Comparison of ENCODE assay signal across 15 mouse cellular contexts in genomic region chr5:129489879-129490278, GRCm38 (mm10). TPM values are rescaled to one million over a fixed set of nuclear protein-coding genes. Genes with fewer than 3 reads are reported as not detected.
DNase-seq lines count a peak whose midpoint lies in the region; ATAC-seq lines count a peak whose summit lies in the region.
"Had no signal": no experiment of that assay in that cellular context is flagged by ENCODE, and none has a peak within 500 bp of the region (broad histone marks: within the 10 kb centered on the region; RNA-seq: fewer than 3 reads in every experiment).

No protein-coding gene starts in this region.

- no peak overlapping the region for H3K4me3 ChIP-seq in intestine, embryonic 14.5 days (ENCODE audit: low read depth, low read length)
- H3K4me3 ChIP-seq in intestine, embryonic 16.5 days (ENCODE audit: low read length), result no peak overlapping the region
- H3K4me3 ChIP-seq in hindbrain, embryonic 16.5 days (ENCODE audit: low read length), result no peak overlapping the region
- no peak overlapping the region for H3K4me3 ChIP-seq in neural tube, embryonic 12.5 days
- H3K4me3 ChIP-seq: liver, embryonic 12.5 days; midbrain, embryonic 15.5 days had no signal

- 0 out of 2 replicates have a peak, but pooled peaks cover 3% of the 10 kb centered on the region for H3K9me3 ChIP-seq in intestine, embryonic 14.5 days (ENCODE audit: control insufficient read depth, low read length)
- no peaks in the 10 kb centered on the region for H3K9me3 ChIP-seq in intestine, embryonic 16.5 days (ENCODE audit: control insufficient read depth, low read length)
- no peaks in the 10 kb centered on the region for H3K9me3 ChIP-seq in hindbrain, embryonic 16.5 days (ENCODE audit: control insufficient read depth, low read length)
- no peaks in the 10 kb centered on the region for H3K9me3 ChIP-seq in neural tube, embryonic 12.5 days
- H3K9me3 ChIP-seq: liver, embryonic 12.5 days; midbrain, embryonic 15.5 days had no signal

- H3K36me3 ChIP-seq in intestine, embryonic 14.5 days (ENCODE audit: control insufficient read depth, insufficient read depth, low read length), result no peaks in the 10 kb centered on the region
- H3K36me3 ChIP-seq in intestine, embryonic 16.5 days (ENCODE audit: control insufficient read depth, insufficient read depth, low read length), result no peaks in the 10 kb centered on the region
- H3K36me3 ChIP-seq in hindbrain, embryonic 16.5 days (ENCODE audit: control insufficient read depth, insufficient read depth, low read length), result no peaks in the 10 kb centered on the region
- H3K36me3 ChIP-seq in neural tube, embryonic 12.5 days, result no peaks in the 10 kb centered on the region
- H3K36me3 ChIP-seq: liver, embryonic 12.5 days; midbrain, embryonic 15.5 days had no signal

- H3K27me3 ChIP-seq in intestine, embryonic 14.5 days (replicated peaks; ENCODE audit: control insufficient read depth, insufficient read depth, low read length), result no peaks in the 10 kb centered on the region
- H3K27me3 ChIP-seq in intestine, embryonic 16.5 days (replicated peaks; ENCODE audit: control insufficient read depth, insufficient read depth, low read length), result no peaks in the 10 kb centered on the region
- no peaks in the 10 kb centered on the region for H3K27me3 ChIP-seq in hindbrain, embryonic 16.5 days (replicated peaks; ENCODE audit: control insufficient read depth, insufficient read depth, low read length)
- H3K27me3 ChIP-seq in neural tube, embryonic 12.5 days (replicated peaks), result no peaks in the 10 kb centered on the region
- H3K27me3 ChIP-seq: midbrain, embryonic 15.5 days had no signal

- 22% methylated on average over 10 of the region's 10 CpGs for WGBS in intestine, embryonic 14.5 days
- 25% methylated on average over 10 of the region's 10 CpGs for WGBS in intestine, embryonic 16.5 days
- WGBS in hindbrain, embryonic 16.5 days, result 35% methylated on average over 10 of the region's 10 CpGs
- WGBS in neural tube, embryonic 12.5 days, result 12% methylated on average over 10 of the region's 10 CpGs

- 0 out of 2 replicates have a peak, but pooled peaks have one; percentile 32 for ATAC-seq in intestine, embryonic 14.5 days (replicated peaks; ENCODE audit: low FRiP score, low TSS enrichment, low read depth)
- no peak for ATAC-seq in intestine, embryonic 16.5 days
- ATAC-seq in hindbrain, embryonic 16.5 days, result peak; percentile 34; the same call in 1 of the 2 replicates
- ATAC-seq in neural tube, embryonic 12.5 days (ENCODE audit: low FRiP score, low read depth), result peak; percentile 50; the same call in 1 of the 2 replicates
- ATAC-seq: liver, embryonic 12.5 days; lung, postnatal 0 days; midbrain, embryonic 15.5 days had no signal

- no peak overlapping the region for H3K27ac ChIP-seq in intestine, embryonic 14.5 days (ENCODE audit: low read depth)
- H3K27ac ChIP-seq in intestine, embryonic 16.5 days (ENCODE audit: low read length), result no peak overlapping the region
- H3K27ac ChIP-seq in hindbrain, embryonic 16.5 days (ENCODE audit: low read depth, low read length), result no peak overlapping the region
- no peak overlapping the region for H3K27ac ChIP-seq in neural tube, embryonic 12.5 days
- H3K27ac ChIP-seq: liver, embryonic 12.5 days; midbrain, embryonic 15.5 days; stomach, postnatal 0 days had no signal

- no peak for DNase-seq in intestine, embryonic 14.5 days (ENCODE audit: low spot score)
- peak; percentile 18 for DNase-seq in ZHBTc4 (ENCODE audit: low read depth, low spot score)
- no peak for DNase-seq in urinary bladder, adult 18-20 months (ENCODE audit: low spot score in 2 of 2)
- no peak for DNase-seq in layer of hippocampus, adult 11-12 months (ENCODE audit: low spot score)
- DNase-seq: adrenal gland, postnatal 10 days; cerebellum, postnatal 25 days; heart, adult 18-20 months; heart, postnatal 4 days had no signal

- H3K4me2 ChIP-seq in intestine, embryonic 14.5 days (ENCODE audit: low read length), result no peak overlapping the region
- H3K4me2 ChIP-seq in intestine, embryonic 16.5 days (ENCODE audit: low read depth, low read length), result no peak overlapping the region
- H3K4me2 ChIP-seq in hindbrain, embryonic 16.5 days (ENCODE audit: low read length), result no peak overlapping the region
- peak overlapping the region; percentile 22; the same call in 1 of the 2 replicates for H3K4me2 ChIP-seq in neural tube, embryonic 12.5 days (replicated peaks)
- H3K4me2 ChIP-seq: liver, embryonic 12.5 days; midbrain, embryonic 15.5 days had no signal

- no peak overlapping the region for H3K9ac ChIP-seq in intestine, embryonic 14.5 days (ENCODE audit: low read length)
- no peak overlapping the region for H3K9ac ChIP-seq in intestine, embryonic 16.5 days (ENCODE audit: low read depth, low read length)
- no peak overlapping the region for H3K9ac ChIP-seq in hindbrain, embryonic 16.5 days (ENCODE audit: low read depth, low read length)
- no peak overlapping the region for H3K9ac ChIP-seq in neural tube, embryonic 12.5 days
- H3K9ac ChIP-seq: liver, embryonic 12.5 days; midbrain, embryonic 15.5 days had no signal

- H3K4me1 ChIP-seq in intestine, embryonic 14.5 days (replicated peaks; ENCODE audit: control insufficient read depth, insufficient read depth, low read length), result no peaks in the 10 kb centered on the region
- H3K4me1 ChIP-seq in intestine, embryonic 16.5 days (ENCODE audit: control insufficient read depth, insufficient read depth, low read length), result no peaks in the 10 kb centered on the region
- no peaks in the 10 kb centered on the region for H3K4me1 ChIP-seq in hindbrain, embryonic 16.5 days (ENCODE audit: control insufficient read depth, insufficient read depth, low read depth, low read length)
- H3K4me1 ChIP-seq in neural tube, embryonic 12.5 days, result no peaks in the 10 kb centered on the region
- H3K4me1 ChIP-seq: liver, embryonic 12.5 days; midbrain, embryonic 15.5 days had no signal

RNA-seq across cellular contexts. Expression of gene Sfswap, which starts 11.1 kb away (rescaled TPM):
- 43.8 and 45.7 TPM in 2 replicates for polyA plus RNA-seq in intestine, embryonic 14.5 days (2014; fragmentation: Nextera tagmentation; extraction: Ambion mirVana)
- 26.4 and 28.1 TPM in 2 replicates for polyA plus RNA-seq in intestine, embryonic 16.5 days (2015; fragmentation: Nextera tagmentation; extraction: Ambion mirVana)
- polyA plus RNA-seq in hindbrain, embryonic 16.5 days (2015; fragmentation: Nextera tagmentation; extraction: Ambion mirVana), result 42.1 and 47.7 TPM in 2 replicates
- 70.3 and 70.8 TPM in 2 replicates for polyA plus RNA-seq in neural tube, embryonic 12.5 days (2016; fragmentation: Nextera tagmentation; extraction: Ambion mirVana)
